Mouse (Mus musculus) cerebellum, postnatal 14 days (tissue): ENCODE data around the gene BC005561.
"Not testable (repeated sequence)": the region's sequence is repeated elsewhere in the genome, so short reads cannot be mapped to it uniquely, and the experiment has no call there.

ENCODE experiments used
- DNase-seq, 2 experiments: peaks; one replicate each; pipeline ENCODE4 v3.0.0; 2021; ENCODE audit warnings: mixed read lengths in 2 of 2

Gene BC005561

DNA sequence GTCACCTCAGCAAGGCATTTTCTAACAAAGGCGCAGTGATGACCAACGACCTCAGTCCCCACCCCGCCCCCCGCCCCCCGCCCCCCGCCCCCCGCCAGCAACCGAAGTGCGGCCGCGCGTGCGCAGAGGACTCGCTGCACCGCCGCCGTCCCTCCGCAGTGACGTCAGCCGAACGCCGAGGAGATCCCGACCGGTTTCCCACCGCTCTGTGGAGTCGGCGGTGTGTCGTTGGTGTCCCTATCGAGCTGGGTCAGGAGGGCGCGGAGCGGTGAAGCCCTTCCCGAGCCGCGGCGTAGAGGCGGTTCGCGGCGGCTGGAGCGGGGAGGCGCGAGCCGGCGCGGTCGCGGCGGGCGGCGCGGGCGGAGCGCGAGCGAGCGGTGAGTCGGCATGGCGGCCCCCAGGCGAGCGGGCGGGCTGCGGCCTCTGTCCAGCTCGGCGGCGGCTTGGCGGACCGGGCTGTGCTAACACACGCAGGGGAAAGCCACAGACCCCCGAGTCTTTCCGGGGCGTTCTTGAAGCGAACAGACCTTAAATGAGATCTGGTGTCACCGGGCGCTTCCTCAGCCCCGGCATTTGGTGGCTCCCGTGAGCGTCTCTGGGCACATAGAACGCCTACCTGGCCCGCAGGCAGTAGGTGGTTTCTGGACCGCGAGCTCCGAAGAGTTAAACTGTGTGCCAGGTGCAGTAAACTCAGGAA, at the start of gene BC005561:
BC005561 (plus strand) TSS at position 158 of the 697 bp plus-strand sequence.
- DNase-seq: peak; percentile 91 to 92

DNA sequence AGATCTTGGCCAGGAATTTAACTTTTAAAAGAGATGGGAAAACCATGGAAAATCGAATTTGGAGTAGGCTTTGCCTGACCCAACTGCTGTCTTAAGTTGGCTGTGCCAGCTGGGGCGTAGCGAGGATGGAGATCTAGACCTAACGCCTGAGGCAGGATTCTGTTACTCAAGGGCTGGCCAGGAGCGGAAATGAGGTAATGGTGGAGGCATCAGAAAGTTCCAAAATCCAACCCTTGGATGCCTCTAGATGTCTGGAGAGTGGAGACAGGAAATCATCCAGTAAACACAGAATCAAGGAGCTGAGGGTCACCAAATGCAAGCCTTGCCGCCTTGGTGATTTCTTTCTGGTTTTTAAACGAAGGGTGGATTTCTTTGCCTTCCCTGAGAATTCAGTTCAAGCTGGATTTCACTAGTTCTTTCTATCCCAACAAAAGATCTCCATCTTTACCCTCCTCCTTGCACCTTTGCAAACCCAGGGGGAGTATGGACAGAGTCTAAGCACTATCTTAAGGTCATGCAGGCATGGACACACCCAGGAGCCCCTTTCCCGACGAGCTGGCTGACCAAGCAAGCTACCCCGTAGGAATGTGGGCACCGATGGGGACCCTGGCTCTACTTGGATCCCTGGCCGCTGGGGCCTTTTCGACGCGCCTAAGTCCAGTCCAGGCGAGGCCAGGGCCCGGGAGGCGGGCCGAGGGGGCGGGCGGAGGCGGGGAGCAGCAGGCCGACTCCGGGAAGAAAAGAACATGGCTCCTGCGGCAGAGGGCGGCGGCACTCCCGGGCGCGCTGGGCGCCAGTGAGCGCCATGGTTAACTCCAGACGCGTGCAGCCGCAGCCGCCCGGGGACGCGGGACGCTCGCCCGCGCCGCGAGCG, 49.1 kb upstream of the BC005561 start, which contains the start of gene Pkd2:
Pkd2 (plus strand) TSS at position 619 of the 874 bp plus-strand sequence.
- peak; percentile 80 to 86 for DNase-seq

DNA sequence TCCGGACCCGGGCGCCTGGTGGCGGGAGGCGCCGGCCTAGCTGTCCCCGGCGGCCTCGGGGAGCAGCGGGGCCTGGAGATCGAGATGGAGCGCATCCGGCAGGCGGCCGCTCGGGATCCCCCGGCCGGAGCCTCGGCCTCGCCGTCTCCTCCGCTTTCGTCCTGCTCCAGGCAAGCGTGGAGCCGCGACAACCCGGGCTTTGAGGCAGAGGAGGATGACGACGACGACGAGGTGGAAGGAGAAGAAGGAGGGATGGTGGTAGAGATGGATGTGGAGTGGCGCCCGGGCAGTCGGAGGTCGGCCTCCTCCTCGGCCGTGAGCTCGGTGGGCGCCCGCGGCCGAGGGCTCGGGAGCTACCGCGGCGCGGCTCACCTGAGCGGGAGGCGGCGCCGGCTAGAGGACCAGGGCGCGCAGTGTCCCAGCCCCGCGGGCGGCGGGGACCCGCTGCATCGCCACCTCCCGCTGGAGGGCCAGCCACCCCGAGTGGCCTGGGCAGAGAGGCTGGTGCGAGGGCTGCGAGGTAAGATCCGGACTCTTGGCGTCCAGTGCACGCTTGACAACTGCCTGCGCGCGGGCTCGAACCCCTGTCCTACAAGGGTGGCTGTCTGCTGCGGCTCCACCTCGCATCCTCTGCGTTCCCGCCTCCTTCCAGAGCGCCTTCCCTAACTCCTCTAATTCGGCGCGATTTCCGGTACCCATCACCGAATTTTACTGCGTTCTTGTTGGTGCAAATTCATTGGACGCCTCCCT, 48.3 kb upstream of the BC005561 start:
- peak; percentile 79 to 83 for DNase-seq

DNA sequence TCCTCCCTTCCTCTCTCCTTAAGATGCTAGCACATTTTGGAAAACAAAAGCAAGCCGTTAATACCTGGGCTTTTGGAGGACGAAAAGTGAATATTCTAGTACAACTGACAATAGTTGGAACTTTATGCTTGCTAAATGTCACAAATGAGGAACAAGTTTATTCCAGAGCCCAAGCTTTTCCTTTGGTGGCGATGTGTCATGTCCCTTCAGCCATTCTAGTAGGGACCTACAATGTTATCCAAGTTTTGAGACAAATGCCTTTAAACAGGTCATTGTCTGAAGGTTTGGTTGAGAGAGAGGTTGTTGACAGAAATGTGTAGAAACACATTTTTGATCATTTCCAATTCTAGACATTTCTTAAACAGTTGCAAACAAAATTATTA, 47.7 kb upstream of the BC005561 start:
- peak in 1 of 2 experiments; percentile 33 for DNase-seq

DNA sequence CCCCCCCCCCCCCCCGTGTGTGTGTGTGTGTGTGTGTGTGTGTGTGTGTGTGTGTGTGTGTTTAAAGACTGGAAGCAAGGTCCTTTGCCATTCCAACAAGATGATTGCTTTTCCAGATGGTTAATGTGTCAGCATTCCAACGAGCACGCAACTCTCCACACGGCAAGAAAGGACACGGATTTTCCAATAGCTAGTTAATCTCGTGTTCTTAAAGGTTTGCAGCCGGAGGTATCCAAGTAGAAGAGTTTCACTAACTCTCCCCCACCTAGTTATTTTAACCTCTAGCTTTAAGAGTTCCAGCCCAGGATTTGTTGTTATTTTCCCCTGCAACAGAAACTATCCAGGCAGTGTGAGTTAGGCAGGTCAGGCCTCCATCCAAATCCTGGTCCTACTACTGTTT, 47.3 kb upstream of the BC005561 start:
- DNase-seq: peak in 1 of 2 experiments; percentile 39

DNA sequence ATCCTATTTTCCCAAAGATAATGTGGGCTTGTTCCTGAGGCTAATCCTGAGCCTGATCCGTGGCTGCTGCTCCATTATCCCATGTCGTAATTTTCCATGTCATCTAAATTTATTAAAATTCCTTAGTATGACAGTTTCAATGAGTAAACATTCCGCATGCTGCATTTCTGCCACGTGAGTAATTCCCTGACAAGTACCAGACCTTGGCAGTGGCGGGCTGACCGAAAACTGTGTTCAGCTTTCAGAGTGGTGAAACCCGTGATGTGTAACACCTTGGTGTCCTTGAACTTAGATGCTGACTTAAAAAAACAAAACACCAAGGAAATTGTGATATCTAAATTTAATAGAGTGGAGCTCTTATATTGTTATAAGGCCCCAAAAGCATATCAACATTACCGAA, 42.9 kb upstream of the BC005561 start:
- DNase-seq: no peak

DNA sequence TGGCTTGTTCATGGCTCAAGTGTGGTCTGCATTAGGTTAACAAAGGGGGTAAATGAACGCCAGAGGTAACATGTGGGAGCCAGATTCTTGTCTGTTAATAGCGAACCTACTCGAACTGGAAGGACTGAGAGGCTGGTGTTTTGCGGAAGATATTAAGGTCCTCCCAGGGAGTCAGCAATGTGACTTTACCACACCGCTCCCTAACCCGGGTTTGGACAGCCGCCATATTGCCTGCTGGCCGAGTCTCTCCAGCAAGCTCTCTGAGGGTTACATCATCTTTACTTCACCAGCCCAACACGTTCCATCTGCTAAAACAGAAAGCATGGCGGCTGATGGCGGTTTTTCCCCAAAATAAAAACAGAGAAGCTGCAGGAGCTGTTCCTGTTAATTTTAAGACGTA, 42.4 kb upstream of the BC005561 start:
- peak; percentile 62 to 75 for DNase-seq

DNA sequence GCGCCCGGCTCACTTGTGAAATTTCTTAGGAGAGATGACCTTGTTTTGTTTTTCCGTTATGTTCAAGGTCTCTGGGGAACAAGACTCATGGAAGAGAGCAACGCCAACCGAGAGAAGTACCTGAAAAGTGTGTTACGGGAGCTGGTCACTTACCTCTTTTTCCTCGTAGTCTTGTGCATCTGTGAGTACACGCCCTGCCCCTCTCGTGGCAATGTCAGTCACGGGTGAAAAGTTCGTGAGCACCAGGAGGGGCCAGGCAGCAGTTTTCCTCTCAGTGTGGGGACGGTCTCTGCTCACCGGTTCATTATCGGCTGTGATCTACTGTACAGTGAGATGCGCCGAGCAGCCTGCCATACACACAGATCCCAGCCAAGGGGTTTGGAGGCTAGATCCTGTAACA, 41.3 kb upstream of the BC005561 start:
- DNase-seq: no peak

DNA sequence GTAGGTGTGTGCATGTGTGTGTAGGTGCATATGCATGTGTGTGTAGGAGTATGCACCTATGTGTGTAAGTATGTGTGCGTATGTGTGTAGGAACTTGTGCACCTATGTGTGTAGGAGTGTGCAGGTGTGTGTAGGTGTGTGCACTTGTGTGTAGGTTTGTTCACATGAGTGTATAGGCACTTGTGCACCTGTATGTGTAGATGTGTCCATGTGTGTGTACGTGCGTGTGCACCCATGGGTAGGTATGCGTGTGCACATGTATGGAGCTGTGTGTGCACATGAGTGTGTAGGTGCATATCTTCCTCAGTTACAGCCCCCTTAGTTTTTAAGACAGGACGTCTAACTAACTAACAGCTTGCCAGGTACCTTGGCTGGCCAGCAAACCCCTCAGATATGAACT, 39.6 kb upstream of the BC005561 start:
- DNase-seq: no peak

DNA sequence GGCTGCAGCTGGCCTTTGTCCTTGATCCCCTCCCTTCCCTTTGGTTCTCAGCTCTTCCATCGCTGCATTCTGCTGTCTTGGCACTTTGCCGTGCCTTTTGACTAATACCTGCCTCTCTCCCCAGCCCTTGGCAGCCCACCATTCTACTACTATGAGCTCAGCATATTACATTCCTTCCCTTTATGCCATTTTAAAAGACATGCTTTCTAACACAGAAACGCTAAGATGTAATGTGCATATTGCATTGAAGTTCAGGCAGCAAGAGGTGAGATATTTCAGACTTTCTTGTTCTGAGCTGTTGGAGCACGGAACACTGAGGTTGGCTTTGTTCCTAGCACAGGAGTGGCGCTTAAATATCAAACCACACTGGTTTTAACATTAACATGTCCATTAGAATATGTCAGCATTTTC, 37.2 kb upstream of the BC005561 start:
- DNase-seq: peak; percentile 42 to 44

DNA sequence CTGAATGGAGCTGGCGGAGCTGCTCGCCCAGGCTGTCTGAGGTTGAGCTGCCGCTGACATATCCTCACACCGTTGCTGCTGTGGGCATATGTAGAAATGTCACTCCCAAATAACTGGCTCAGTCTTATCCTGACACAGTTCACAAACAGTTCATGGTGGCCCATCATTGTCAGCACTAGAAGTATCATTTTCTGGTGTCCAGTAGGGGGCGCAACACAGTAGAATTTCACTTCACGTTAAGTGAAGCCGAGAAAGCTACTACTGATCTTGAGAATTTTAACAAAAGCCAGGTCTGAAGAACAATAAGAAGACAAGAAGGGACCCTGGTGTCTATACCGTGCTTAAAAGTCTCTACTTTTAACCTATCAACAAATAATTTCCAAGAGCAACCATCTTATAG, 35.8 kb upstream of the BC005561 start:
- DNase-seq: peak; percentile 41 to 61

DNA sequence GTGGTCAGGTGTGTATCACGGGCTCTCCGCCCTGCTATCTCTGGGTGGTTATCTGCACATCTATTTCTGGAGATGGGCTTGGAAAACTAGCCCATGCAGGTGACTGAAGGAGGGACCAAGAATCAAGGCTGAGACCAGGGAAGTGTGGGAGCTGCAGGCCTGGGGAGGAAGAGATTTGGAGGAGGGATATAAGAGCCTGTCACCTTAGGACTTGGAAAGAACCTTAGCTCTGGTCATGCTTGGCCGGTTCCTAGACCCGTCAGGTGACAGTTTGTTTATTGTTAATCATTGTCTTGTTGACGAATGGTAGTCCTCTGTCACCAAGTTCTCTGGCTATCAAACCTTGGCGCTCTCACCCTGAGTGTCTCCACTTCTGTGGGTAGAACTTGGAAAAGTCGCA, 27.8 kb upstream of the BC005561 start:
- DNase-seq: no peak

DNA sequence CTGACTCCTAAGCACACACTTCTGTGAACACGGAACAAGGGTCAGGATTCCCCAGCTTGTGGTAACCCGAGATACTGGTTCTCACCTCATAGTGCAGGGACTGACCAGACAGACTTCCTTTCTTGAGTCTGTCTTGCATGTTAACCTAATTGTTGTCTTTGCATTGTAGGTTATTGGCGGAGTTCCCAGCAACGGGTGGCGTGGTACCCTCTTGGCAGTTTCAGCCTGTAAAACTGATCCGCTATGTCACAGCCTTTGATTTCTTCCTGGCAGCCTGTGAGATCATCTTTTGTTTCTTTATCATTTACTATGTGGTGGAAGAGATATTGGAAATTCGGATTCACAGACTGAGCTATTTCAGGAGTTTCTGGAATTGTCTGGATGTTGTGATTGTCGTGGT, 25.3 kb upstream of the BC005561 start:
- no peak for DNase-seq

DNA sequence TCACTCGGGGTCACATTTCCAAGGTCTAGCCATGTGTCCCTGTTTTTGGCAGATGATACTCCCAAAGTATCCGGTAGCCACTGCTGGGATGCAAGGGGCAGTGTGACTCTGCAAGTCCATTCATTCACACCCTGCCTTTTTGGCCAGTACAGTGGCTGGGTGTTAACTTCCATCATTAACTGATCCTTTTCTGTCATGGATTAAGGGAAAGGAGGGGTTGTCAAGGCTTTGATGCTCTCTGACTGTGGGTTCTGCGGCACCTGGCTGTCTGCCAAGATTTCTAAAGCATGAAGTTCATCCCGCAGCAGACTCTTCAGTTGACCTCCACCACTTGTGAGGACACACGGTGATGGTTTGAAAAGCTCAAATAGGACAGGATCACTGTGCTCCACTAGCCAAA, 16.6 kb upstream of the BC005561 start:
- peak; percentile 28 for DNase-seq

DNA sequence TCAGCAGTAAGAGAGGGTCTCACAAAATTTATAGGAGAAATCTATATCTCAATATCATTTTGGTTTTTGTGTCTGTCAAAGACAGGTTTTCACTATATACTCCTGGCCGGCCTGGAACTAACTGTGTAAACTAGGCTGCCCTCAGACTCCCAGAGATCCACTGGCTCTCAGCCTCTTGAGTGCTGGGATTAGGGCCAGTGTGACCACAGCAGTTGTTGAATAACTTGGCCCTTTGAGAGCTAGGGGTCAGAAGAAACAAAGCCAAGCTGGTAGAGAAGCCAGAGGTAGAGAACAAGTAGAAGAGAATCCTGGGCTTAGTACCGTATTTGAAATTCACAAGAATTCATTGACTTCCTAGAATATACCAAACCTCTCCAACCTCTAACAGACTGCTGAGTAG, 3.3 kb upstream of the BC005561 start:
- no peak for DNase-seq

DNA sequence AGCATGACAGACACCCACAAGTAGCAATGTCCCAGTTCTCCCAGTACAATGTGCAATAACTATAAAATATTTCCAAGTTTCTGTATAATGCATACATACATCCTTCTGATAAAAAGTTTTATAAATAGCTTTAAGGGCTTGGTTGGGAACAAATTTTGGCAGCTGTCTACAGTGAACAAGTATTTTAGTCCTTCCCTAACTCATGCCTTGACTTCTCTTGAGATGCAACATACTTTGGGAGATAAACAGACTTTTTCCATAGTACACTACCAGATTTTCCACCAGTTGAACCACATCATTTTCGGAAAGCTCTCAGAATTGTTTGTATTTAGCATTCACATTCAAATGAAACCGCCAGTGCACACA, 340 bp upstream of the BC005561 start:
- no peak for DNase-seq

DNA sequence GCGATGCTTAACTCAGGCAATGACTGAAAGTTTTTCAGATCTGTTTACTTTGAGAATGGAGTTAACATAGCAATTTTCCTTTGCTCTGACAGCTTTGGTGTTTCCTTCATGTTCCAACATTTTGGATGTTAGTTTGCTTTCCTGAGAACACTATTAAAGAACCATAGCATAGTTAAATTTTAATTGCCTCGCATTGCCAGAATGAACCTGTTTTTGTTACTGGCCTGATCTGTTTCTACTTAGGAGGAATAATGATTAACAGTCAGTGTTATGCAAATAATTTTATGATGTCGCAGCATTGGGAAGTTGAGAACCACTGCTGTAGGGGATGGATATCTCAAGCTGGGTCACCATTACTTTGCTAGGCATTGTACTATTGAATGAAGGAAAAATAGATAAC, 3.1 kb downstream of the BC005561 start:
- no peak for DNase-seq

DNA sequence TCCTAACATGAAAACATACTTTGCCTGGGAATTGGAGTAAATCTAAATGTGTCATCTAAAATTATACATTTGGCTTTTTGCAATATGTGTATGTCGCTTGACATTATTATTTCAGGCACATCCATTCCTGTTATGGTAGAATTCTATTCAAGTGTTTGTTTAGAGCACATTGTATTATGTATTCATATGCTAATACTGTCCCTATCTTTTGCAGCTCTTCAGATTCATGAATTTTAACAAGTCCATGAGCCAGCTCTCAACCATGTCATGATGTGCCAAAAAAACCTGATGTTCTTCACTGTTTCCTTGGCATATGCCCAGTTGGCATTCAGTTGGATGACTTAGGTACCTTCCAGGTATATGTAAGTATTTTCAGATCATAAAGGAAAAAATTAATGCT, 30.5 kb downstream of the BC005561 start:
- peak; percentile 32 to 42 for DNase-seq

DNA sequence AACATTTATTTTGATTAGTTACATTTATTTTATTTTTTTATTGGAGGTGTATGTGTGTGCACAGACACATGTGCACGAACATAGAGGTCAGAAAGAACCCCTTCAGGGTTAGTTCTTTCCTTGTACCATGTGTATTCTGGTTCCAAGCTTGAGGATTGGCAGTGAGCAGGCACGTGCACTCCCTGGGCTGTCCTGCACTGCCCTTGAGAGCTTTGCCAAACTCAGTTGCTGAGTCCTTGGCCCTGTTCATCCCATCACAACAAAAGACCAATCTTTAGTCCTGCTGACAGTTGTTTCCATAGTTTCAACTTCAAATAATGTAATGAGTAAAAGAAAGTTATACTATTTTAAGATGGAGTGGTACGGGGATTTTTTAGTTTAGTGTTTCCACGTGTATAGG, 31.2 kb downstream of the BC005561 start:
- no peak for DNase-seq

DNA sequence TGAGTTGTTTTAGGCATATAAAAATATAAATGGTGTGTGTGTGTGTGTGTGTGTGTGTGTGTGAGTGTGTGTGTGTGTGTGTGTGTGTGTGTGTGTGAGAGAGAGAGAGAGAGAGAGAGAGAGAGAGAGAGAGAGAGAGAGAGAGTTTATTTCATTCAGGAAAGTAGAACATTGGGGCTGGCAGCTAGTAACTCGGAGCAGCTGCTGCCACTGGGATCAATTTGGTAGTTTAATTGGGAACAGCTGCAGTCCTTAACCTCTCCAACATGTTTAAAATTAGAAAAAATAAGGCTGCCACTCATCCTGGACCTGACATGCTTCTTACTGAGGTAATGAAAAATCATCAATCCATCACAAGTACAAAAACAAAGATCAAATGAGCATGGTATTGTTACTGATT, 59.9 kb downstream of the BC005561 start:
- not testable (repeated sequence) for DNase-seq

DNA sequence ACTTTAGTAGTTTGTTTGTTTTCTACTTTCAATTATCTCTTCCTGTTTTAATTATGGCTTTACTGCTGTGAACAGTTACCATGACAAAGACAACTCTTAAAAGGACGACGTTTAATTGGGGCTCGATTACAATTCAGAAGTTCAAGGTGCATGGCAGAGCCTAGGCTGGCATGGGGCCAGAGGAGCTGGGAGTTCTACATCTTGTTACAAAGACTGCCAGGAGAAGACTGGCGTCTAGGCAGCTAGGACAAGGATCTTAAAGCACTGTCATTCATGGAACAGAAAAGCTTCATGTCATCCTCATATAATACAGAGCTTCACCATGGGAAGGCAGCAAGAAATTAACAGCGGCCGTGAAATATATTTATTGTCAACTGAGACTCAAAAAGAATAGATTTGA, 62.6 kb downstream of the BC005561 start:
- DNase-seq: peak; percentile 66 to 79

DNA sequence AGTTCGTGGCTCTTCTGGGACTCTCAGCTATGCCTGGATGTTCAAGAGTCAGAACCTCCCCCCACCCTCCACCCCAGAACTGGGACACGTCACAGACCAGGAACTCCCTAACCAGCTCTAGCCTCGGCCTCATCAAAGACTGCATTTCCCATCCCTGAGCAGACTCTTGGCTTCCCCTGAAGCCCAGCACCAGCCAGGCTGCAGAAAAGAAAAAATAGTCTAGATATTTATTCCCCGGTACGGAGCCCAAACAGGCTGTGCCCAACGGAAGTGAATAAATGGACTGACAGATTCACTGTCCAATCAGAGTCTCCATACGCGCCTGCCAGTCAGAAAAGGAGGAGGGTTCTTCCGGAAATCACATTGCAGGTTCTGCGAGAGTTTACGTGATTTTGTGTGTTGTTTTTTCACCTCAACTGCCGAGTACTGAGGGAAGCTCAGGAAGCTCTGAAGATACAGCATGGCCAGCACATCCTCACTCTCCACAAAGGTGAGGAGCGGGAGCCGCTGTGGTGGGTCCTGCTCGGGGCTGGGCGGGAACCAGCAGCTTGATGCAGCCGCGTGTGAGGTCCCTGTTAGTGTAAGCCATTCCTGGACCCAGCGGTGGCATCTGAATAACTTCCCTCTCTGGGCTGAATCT, 63.2 kb downstream of the BC005561 start:
- DNase-seq: peak; percentile 86 to 91
